Mouse (Mus musculus): ENCODE results near the gene Ube2m.
"Not testable (repeated sequence)": the region's sequence is repeated elsewhere in the genome, so short reads cannot be mapped to it uniquely, and the experiment has no call there.

Gene Ube2m

DNA sequence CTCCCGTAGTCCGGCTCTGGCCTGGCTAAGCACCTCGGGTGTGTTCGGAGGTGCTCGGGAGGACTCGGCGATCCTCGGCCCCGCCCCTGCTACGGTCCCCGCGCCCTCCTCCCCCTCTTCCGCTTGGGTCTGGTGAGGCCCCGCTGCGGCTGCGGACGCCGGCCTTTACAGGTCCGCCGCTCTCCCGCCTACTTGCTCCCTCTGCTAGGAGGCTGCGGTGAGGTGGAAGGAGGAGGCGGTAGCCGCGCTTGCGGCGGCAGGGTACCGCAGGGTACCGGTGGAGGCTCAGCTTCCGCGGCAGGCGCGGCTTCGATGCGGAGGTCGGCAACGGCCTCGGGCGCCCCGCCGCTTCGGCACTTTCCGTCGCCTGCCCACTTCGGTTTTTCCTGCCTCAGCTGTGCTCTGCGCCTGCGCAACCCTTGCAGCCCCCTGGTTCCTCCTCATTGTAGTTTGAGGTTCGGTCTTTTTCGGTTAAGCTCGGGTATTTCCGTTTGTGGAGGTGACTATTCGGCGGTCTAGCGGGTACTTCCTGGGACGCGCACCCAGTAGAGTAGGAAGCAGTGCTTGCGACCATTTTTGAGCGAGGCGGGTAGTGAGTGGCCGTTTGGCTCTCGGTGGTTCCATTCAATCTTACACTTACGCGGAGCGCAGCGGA lies at the start of gene Ube2m:
Ube2m (minus strand) TSS at position 375 of the 655 bp plus-strand sequence.
- peak; percentile 99 to 100 for DNase-seq (ENCODE audit: low spot score in 2 of 2)

- no peak for DNase-seq (ENCODE audit: low spot score in 2 of 2)
Observed at GRCm38 (mm10) chr7:13072293-13072692, 34.2 kb upstream of the Ube2m start.

- DNase-seq (ENCODE audit: low spot score in 2 of 2) = not testable (repeated sequence)
Observed at GRCm38 (mm10) chr7:13063399-13063798, 25.3 kb upstream of the Ube2m start.

GRCm38 (mm10) chr7:13059536-13059935 lies 21.5 kb upstream of the Ube2m start:
- no peak for DNase-seq (ENCODE audit: low spot score in 2 of 2)

DNA sequence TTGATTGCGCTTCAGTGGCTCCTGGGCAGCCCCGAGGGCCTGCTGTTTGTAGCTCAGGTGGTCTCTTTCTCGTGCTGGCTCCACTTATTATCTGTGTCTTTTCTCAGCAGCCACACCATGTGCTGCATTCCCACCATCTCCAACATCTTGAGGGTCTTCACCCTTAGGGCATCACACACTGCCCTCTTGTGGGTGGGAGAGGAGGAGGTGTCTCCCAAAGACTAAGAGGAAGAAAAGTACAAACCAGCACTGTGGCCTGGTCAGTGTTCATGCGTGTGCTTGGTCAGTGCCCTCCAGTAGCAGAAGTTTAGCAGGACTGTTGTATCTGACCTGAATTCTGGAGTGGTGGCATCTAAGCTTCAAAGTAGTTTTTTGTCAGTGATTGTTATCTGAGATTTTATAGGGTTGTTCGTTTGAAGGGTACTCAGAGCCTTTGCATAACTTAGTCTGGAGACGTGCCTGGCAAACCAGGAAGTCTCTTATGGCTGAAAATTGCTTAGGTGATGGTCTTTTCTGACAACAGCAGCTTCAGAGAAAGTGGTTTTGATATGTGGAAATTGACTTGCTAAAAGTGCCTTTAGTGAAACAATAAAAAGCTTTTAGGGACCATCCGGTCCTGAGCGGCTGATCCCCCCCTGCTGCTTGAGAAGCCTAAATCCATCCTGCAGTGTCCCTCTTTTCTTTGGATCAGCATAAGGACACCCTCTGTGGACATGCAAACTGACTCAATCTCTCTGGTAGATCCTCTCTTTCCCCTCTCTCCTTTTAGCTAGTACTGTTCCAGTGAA lies 19.0 kb upstream of the Ube2m start:
- no peak for DNase-seq (ENCODE audit: low spot score in 2 of 2)

- peak; percentile 94 to 96 for DNase-seq (ENCODE audit: low spot score in 2 of 2)
Observed at GRCm38 (mm10) chr7:13054287-13055010, 16.4 kb upstream of the Ube2m start, which contains the start of gene Mzf1. Gene Mzf1, minus strand, starts transcription at chr7:13054764.

DNA sequence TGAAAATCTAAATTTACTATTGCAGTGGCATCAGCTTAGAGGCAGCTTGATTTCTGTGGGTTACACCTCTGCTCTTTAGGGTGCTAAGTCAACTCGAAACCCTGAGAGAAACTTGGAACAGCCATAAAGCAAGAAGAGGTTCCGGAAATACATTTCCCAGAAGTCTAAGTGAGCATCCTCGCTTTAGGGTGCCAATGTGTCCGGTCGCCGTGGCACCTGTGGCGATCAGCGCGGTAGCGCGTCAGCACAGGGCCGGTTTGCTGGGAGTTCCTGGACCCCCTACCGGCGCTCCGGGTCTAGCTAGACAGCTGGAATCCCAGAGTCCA lies 15.8 kb upstream of the Ube2m start:
- no peak for DNase-seq (ENCODE audit: low spot score in 2 of 2)

DNA sequence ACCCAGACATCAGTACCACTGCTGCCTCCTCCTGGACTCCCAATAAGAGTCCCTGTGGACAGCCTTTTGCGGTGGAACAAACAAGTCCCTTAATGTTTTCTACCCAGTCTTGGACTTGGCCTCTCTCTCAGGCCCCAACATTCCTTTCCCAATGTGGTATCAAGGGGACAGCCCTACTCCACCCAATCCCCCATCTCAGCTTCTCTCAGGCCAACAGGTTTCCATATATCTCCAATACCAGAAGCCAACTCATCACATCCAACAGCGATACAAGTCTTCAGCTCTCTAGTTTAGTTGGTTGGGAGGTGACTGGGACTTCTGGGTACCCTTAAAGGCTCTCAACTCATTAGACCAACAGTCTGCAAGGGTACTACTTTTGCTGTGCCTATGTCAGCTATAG lies 15.4 kb upstream of the Ube2m start:
- no peak for DNase-seq (ENCODE audit: low spot score in 2 of 2)

DNA sequence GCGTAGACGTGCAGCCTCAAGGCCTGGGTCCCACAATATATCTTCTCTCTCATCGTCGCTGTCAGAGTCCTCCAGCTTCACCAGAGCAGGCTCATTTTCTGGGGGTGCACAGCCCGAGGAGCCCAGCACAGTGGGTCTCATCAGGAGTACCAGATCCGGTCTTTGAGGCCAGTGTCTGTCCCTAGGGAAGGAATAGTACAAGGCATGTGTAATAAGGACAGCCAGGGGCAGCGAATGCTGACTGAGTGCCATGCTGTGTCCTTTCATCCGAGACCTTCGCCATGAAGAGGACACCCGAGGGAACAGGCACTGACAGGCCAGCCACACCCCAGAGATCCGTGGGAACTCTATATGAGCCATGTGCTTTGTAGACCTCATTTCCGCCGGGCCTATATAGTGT lies 14.9 kb upstream of the Ube2m start:
- no peak for DNase-seq (ENCODE audit: low spot score in 2 of 2)

DNA sequence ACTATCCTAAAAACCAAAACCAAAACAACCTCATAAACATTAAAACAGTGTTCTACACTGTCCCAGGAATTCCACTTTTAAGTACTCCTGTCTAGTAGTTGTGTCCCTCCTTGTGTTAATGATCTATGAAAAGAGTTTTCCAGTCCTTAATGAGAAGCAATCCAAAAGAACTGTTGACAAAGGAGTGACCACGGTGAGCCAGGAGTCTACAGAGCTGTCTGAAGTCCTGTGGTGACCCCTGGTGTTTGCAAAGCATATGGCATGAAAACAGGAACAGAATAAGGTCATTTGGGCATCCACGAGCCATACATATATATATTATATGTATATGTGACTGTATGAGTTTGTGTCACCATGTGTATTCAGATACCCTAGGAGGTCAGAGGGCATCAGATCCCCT lies 8.0 kb upstream of the Ube2m start:
- peak in 1 of 2 experiments; percentile 49 for DNase-seq (ENCODE audit: low spot score in 2 of 2)

- no peak for DNase-seq (ENCODE audit: low spot score in 2 of 2)
Observed at GRCm38 (mm10) chr7:13044254-13044625, 6.2 kb upstream of the Ube2m start.

DNA sequence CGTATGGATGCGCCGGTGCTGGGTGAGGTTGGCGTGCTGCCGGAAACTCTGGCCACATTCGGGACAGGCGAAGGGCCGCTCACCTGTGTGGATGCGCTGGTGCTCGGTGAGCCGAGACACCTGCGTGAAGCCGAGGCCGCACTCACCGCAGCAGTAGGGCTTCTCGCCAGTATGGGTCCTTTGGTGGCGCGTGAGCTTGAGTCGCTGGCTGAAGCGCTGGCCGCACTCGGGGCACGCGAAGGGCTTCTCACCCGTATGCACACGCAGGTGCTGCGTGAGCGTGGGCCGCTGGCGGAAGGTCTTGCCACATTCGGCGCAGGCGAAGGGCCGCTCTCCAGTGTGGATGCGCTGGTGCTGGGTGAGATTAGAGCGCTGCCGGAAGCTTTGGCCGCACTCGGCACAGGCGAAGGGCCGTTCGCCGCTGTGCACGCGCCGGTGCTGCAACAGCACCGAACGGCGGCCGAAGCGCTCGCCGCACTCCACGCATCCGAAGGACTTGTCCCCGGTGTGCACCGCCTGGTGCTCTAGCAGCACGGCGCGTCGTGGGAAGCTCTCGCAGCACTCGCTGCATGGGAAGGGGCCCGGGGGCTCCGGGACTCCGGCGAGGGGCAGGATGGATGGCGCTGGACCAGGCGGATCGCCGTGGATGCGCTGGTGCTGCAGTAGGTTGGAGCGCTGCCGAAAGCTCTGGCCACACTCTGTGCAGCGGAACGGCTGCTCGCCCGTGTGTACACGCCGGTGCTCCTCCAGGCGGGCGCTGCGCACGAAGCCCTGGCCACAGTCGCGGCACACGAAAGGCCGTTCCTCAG lies 5.6 kb upstream of the Ube2m start:
- DNase-seq (ENCODE audit: low spot score in 2 of 2) = peak; percentile 53 to 54

GRCm38 (mm10) chr7:13043120-13043444 lies 5.0 kb upstream of the Ube2m start:
- no peak for DNase-seq (ENCODE audit: low spot score in 2 of 2)

- DNase-seq (ENCODE audit: low spot score in 2 of 2) = no peak
Observed at GRCm38 (mm10) chr7:13042511-13042910, 4.4 kb upstream of the Ube2m start.

DNA sequence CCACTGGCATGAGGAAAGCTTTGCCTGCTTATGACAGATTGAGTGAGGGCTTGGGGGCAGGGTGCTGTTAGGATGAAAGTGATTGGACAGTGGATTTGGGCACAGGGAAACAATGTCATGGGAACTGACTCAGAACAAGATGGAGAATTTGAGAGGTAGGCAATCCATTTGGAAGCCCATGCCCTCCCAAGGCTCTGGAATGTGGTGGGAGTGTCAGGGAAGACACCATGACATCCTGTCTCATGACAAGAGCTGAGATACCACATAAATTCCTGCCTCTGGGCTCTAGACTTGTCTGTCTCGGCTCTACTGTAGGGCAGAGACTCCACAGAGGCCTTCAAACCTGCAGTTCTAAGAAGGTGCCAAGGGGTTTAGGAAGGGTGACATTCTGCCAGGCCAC lies 3.2 kb upstream of the Ube2m start:
- DNase-seq (ENCODE audit: low spot score in 2 of 2) = no peak

- no peak for DNase-seq (ENCODE audit: low spot score in 2 of 2)
Observed at GRCm38 (mm10) chr7:13039181-13039580, 1.1 kb upstream of the Ube2m start.

GRCm38 (mm10) chr7:13038621-13039169 lies 620 bp upstream of the Ube2m start:
- no peak for DNase-seq (ENCODE audit: low spot score in 2 of 2)

- peak; percentile 43 to 46 for DNase-seq (ENCODE audit: low spot score in 2 of 2)
Observed at GRCm38 (mm10) chr7:13037366-13037765, 709 bp downstream of the Ube2m start.

GRCm38 (mm10) chr7:13036806-13037205 lies 1.3 kb downstream of the Ube2m start:
- no peak for DNase-seq (ENCODE audit: low spot score in 2 of 2)

DNA sequence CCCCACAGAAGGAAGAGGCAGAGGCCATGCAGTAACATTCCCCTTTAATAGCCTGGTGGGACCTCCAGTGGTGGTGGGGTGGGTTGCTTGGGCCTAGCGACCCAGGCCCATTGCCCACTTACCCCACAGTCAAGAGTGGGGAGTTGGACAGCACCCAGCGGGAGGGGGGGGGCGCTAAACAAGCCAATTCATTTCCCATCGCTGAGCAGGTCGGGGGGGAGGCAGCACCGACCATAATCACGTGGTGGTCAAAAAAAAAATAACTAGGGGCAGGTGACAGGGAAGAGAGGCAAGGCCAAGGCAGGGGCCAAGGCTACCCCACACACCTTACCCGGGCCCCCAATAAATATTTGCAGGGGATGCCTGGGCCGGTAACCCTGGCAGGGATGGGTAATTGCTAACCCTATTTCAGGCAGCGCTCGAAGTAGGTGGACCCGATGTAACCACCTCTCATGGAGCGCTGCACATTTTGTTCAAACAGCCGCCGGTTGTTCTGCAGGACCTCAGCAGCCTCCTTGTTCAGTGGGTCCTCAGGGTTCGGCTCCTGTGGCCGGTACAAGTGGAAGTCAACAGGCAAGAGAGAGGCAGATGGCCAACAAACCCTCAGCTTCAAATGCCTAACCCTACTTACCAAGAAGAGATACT lies 2.7 kb downstream of the Ube2m start:
- no peak for DNase-seq (ENCODE audit: low spot score in 2 of 2)
